ENCODE assay signal across 12 mouse cellular contexts in the genomic region with DNA sequence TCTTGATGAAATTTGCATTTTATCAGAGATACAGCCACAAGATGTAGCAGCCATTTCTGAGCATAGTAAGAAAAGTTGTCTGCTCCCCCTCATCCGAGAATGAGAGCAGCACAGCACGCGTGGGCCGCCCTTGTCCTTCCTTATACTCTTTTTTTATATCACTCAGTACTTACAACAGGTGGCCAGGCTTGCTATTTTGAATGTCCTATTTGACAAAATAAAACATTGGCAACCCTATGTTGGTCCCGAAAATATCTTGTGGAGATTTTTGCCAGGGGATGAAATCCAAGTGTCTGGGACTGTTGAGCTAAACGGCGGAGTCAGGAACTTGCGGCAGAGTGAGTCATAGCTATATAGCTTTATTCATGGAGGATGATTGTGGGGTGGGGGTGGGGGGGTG.
DNase-seq lines count a peak whose midpoint lies in the region; TF ChIP-seq lines count a peak whose summit lies in the region.
"Had no signal": no experiment of that assay in that cellular context is flagged by ENCODE, and none has a peak within 500 bp of the region (broad histone marks: within the 10 kb centered on the region; RNA-seq: fewer than 3 reads in every experiment).

No protein-coding gene starts in this region.

- no peak for TF ChIP-seq CTCF in testis, adult 2 months (IDR thresholded peaks at IDR 0.05; ENCODE audit: control insufficient read depth, insufficient read depth, insufficient replicate concordance, low read depth, low read length)

- no peaks in the 10 kb centered on the region for H3K27me3 ChIP-seq in testis, adult 2 months (ENCODE audit: control insufficient read depth, insufficient read depth, low read length)
- H3K27me3 ChIP-seq: intestine, embryonic 15.5 days had no signal

- no peak overlapping the region for H3K27ac ChIP-seq in testis, adult 2 months (ENCODE audit: control insufficient read depth, insufficient read depth, low read depth, low read length)
- H3K27ac ChIP-seq: intestine, embryonic 15.5 days; liver, embryonic 14.5 days had no signal

- intact Hi-C loops in heart, postnatal 10 days (cut with DNase I), result no loop called here

- DNase-seq in gastrocnemius, adult 18-20 months (ENCODE audit: low spot score), result peak; percentile 69
- no peak for DNase-seq in gastrocnemius, postnatal 4 days (ENCODE audit: low spot score in 2 of 2)
- no peak for DNase-seq in testis, postnatal 14 days (ENCODE audit: low spot score)
- DNase-seq in right cerebral cortex, adult 2 months (ENCODE audit: low spot score in 2 of 2), result peak; percentile 67 to 73
- DNase-seq in heart, postnatal 10 days, result no peak
- no peak for DNase-seq in lung, postnatal 36 days
- DNase-seq in kidney, adult 8-10 months, result no peak
- DNase-seq: cerebellum, postnatal 14 days; lung, postnatal 14 days had no signal

- no peak overlapping the region for H3K4me3 ChIP-seq in testis, adult 2 months (ENCODE audit: control insufficient read depth, low read depth, low read length)
- H3K4me3 ChIP-seq: intestine, embryonic 15.5 days had no signal

- peaks cover 2% of the 10 kb centered on the region for H3K36me3 ChIP-seq in testis, adult 2 months (ENCODE audit: control insufficient read depth, insufficient read depth, low read length)
- H3K36me3 ChIP-seq: intestine, embryonic 15.5 days had no signal

- H3K4me1 ChIP-seq in testis, adult 2 months (ENCODE audit: control insufficient read depth, insufficient read depth, low read length), result peaks cover 20% of the 10 kb centered on the region
- H3K4me1 ChIP-seq: intestine, embryonic 15.5 days had no signal

- 0 out of 2 replicates have a peak, but pooled peaks have one; percentile 3 for TF ChIP-seq POLR2A in testis, adult 2 months (IDR thresholded peaks at IDR 0.05; ENCODE audit: control insufficient read depth, low read depth, low read length)

Comparison
In these comparisons a context has a peak if more than half of its experiments do, and no peak if none do; other contexts are left out.
1. DNase-seq: peak in gastrocnemius, adult 18-20 months (single experiment) and right cerebral cortex, adult 2 months (2 of 2); none in gastrocnemius, postnatal 4 days (0 of 2), testis, postnatal 14 days (single experiment), heart, postnatal 10 days (0 of 2), lung, postnatal 36 days (single experiment) and kidney, adult 8-10 months (0 of 2).